Mouse (Mus musculus) kidney, embryonic 14.5 days (tissue): ENCODE data around the gene Casc3. TPM values are rescaled to one million over a fixed set of nuclear protein-coding genes. Genes with fewer than 3 reads are reported as not detected.

ENCODE experiments used
- ATAC-seq: fragments of 200-750 bp; cut with Nextera tagmentation; 2 replicates; pipeline ENCODE4 v1.8.0; 2017; ENCODE audit warnings: moderate number of reproducible peaks, mild to moderate bottlenecking, moderate TSS enrichment, moderate library complexity; ENCODE audit not compliant: low FRiP score, low TSS enrichment
- H3K27ac ChIP-seq: fragments of 300-500 bp; sonication (generic); 2 replicates; pipeline ENCODE4 v1.5.1; 2014; ENCODE audit warnings: low read depth, mild to moderate bottlenecking, low read length, moderate library complexity, mixed read lengths
- H3K27me3 ChIP-seq: fragments of 300-500 bp; sonication (generic); 2 replicates; pipeline ENCODE4 v1.6.1; 2014; ENCODE audit warnings: mild to moderate bottlenecking, low read length; ENCODE audit not compliant: control insufficient read depth, insufficient read depth
- H3K36me3 ChIP-seq: fragments of 300-500 bp; sonication (generic); 2 replicates; pipeline ENCODE4 v1.6.1; 2014; ENCODE audit warnings: low read length, mixed read lengths; ENCODE audit not compliant: control insufficient read depth, insufficient read depth
- H3K4me1 ChIP-seq: fragments of 300-500 bp; sonication (generic); 2 replicates; pipeline ENCODE4 v1.6.1; 2014; ENCODE audit warnings: low read length, mixed read lengths; ENCODE audit not compliant: control insufficient read depth, insufficient read depth
- H3K4me2 ChIP-seq: fragments of 300-500 bp; sonication (generic); replicated peaks from 2 replicates; pipeline ENCODE4 v1.6.1; 2014; ENCODE audit warnings: low read depth, mild to moderate bottlenecking, low read length
- H3K4me3 ChIP-seq: fragments of 300-500 bp; sonication (generic); 2 replicates; pipeline ENCODE4 v1.5.1; 2014; ENCODE audit warnings: mild to moderate bottlenecking, low read length
- H3K9ac ChIP-seq: fragments of 300-500 bp; sonication (generic); 2 replicates; pipeline ENCODE4 v1.6.1; 2014; ENCODE audit warnings: low read depth, mild to moderate bottlenecking, low read length, moderate library complexity
- H3K9me3 ChIP-seq: fragments of 300-500 bp; sonication (generic); 2 replicates; pipeline ENCODE4 v1.6.1; 2016; ENCODE audit warnings: low read length; ENCODE audit not compliant: control insufficient read depth
- WGBS: fragments of 180-500 bp; shearing (Covaris S2); extraction: QIAGEN DNeasy Blood & Tissue Kit; methylation state at CpG from one replicate; pipeline ENCODE4 v1.1.7; 2014; 5-methylcytosine and 5-hydroxymethylcytosine counted together
- polyA plus RNA-seq: library from polyadenylated mRNA; unstranded; fragments of >200 nt; fragmentation: Nextera tagmentation; extraction: Ambion mirVana; gene quantifications from 2 replicates; pipeline ENCODE4 v1.2.1, GENCODE M21; 2014

Gene Casc3
- polyA plus RNA-seq, 1 experiment from 2014 or later = 43.1 TPM

DNA sequence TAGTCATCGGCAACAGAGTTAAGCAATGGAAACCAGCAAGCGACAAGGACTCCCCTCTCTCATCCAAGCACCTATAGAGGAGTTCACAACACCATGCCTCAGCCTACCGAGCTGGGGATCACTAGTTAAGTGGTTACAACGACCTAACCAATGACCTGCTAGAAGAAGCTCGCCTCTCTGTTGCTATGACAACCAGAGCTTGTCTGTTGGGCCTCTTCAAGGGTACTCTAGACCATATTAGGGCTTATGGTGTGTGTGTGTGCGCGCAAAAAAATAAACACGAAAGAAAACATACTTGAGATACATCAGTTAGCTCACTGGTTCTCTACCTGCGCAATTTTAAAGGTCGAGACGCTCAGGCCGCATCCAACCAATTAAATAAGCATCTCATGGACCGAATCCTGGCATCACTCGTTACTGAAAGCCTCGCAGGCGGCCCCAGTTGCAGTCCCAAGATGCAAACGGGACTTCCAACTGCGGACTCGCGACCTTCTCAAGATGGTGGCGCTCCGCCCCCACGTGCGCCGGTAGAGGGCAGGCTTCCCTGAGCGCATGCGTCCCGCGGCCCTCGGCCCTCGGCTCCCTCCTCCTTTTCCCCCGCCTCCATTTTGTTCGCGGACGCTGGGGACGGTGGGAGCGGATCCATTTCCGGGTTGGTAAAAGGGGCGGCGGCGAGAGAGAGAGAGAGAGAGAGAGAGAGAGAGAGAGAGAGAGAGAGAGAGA is 58.5 kb downstream of the Casc3 start, which contains the start of gene Wipf2:
Gene Wipf2 (plus strand): TSS at position 611 of the 723 bp plus-strand sequence.
- Histone ChIP-seq H3K4me3 (peak within 1 kb of the TSS; percentile 70), H3K4me1 (peaks cover 9% of the 10 kb centered on the region; the same call in 1 of the 2 replicates), H3K9ac (peak within 1 kb of the TSS; percentile 76), H3K27ac (peak within 1 kb of the TSS; percentile 93), H3K27me3 (no peaks in the 10 kb centered on the region), H3K9me3 (no peaks in the 10 kb centered on the region), H3K4me2 (peak within 1 kb of the TSS; percentile 75), H3K36me3 (peaks cover 18% of the 10 kb centered on the region)
- ATAC-seq = peak; percentile 91
- WGBS = 7% methylated on average over 41 of the region's 41 CpGs

DNA sequence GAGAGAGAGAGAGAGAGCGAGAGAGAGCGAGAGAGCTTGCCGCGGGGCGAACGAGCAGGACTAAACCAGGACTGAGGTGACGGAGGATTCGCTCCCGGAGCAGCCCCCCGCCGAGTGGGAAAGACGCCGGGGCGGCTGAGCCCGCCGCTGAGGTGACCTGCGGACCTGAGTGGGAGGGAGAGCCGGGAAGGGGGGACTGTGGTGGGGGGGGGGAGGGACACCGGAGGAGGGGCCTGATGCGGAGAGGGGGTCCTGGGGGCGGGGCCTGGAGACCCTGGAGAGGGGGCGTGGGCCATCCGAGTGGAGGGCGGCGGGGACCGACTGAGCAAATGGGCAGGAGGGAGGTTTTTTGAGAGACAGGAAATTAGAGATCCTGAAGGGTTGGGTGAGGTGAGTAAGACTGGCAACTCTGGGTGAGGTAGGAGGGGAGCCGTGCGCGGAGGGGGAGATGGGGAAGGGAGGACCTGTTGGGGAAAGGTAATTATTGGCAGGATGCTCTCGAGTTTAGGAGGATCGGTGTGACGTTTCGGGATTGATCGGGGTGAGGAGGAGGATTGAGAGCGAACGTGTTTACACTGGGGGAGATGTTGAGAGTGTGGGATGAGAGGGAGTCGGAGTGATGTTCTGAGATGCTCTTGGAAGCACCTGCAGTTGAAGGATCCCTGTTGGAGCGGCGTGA is 59.2 kb downstream of the Casc3 start:
- peaks cover 9% of the 10 kb centered on the region; the same call in 1 of the 2 replicates for H3K4me1 ChIP-seq
- WGBS = under 1% methylated on average over 34 of the region's 39 CpGs
- peak overlapping the region; percentile 76 for H3K9ac ChIP-seq

DNA sequence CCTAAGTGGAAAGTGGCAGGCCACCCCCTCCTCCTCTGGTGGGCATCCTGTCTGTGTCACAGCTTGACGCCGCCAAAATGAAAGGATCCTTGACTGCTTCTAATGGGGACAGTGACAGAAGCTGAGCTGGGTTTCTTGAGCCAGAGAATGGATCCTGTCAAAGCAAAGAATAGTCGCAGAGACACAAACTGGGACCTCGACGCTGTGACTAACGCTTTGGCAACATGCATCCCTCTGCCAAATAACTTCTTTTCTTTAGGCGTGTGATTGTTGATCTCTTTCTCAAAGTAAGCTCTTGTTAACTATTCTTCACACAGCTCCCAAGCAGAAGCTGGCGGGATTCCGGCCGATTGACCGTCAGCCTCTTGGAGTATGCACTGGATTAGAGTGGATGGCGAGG is 62.6 kb downstream of the Casc3 start:
- no peak overlapping the region for H3K4me2 ChIP-seq
- no peak overlapping the region for H3K9ac ChIP-seq
- 92% methylated on average over 12 of the region's 12 CpGs for whole genome bisulfite sequencing
- H3K27me3 ChIP-seq = no peaks in the 10 kb centered on the region
- no peak for ATAC-seq
- H3K36me3 ChIP-seq = peaks cover 40% of the 10 kb centered on the region
- H3K4me3 ChIP-seq = no peak overlapping the region
- no peak overlapping the region for H3K27ac ChIP-seq
- H3K9me3 ChIP-seq = no peaks in the 10 kb centered on the region
- peaks cover 9% of the 10 kb centered on the region; the same call in 1 of the 2 replicates for H3K4me1 ChIP-seq

More for the DNA sequence above, 59.2 kb downstream of the Casc3 start:
- ATAC-seq = peak; percentile 75
- Histone ChIP-seq H3K27ac (peak overlapping the region; percentile 93), H3K27me3 (no peaks in the 10 kb centered on the region), H3K4me2 (peak overlapping the region; percentile 75), H3K36me3 (peaks cover 24% of the 10 kb centered on the region), H3K4me3 (peak overlapping the region; percentile 70), H3K9me3 (no peaks in the 10 kb centered on the region)

DNA sequence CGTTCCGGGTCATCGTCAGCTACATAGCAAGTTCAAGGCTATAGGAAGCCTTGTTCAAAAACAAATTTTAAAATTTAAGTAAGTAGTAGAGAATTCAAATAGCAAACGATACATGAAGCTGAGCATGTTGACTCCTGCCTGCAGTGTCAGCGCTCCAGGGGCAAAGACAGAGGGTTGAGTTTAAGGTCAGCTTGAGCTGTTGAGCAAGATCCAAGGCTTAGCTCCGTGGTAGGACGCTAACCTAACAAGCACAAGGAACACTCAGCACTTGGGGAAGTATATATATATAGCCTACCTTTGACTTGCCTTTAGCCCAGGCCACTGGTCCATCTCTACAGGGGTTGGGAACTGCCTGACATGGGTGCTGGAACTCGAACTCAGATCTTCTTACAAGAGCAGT is 65.2 kb downstream of the Casc3 start:
- H3K9ac ChIP-seq = no peak overlapping the region
- H3K27ac ChIP-seq = no peak overlapping the region
- no peaks in the 10 kb centered on the region for H3K9me3 ChIP-seq
- H3K4me1 ChIP-seq = no peaks in the 10 kb centered on the region
- ATAC-seq = no peak
- WGBS = 91% methylated on average over 8 of the region's 8 CpGs
- no peak overlapping the region for H3K4me3 ChIP-seq
- no peak overlapping the region for H3K4me2 ChIP-seq
- H3K27me3 ChIP-seq = no peaks in the 10 kb centered on the region
- peaks cover 45% of the 10 kb centered on the region for H3K36me3 ChIP-seq

DNA sequence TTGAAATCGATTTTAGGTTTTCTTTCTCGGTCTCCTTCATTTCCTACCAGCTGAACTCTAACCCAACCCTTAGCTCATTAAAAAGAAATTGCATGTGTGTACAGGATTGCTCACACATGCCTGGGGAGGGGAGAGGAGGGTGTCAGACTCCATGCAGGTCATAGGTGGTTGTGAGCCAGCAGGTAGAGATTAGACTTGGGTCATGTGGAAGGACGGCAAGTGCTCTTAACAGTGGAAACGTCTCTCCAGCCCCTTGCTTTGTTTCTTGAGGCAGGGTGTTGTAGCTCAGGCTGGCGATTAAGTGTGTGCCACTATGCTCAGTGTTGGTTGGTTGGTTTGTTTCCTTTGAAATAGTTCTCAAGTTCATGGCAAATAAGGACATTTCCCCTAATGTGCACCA is 66.1 kb downstream of the Casc3 start:
- H3K4me2 ChIP-seq = no peak overlapping the region
- H3K27ac ChIP-seq = no peak overlapping the region
- no peaks in the 10 kb centered on the region for H3K9me3 ChIP-seq
- ATAC-seq = no peak
- H3K4me1 ChIP-seq = no peaks in the 10 kb centered on the region
- no peaks in the 10 kb centered on the region for H3K27me3 ChIP-seq
- 81% methylated on average over 5 of the region's 5 CpGs for WGBS
- H3K36me3 ChIP-seq = peaks cover 45% of the 10 kb centered on the region
- H3K9ac ChIP-seq = no peak overlapping the region
- no peak overlapping the region for H3K4me3 ChIP-seq

DNA sequence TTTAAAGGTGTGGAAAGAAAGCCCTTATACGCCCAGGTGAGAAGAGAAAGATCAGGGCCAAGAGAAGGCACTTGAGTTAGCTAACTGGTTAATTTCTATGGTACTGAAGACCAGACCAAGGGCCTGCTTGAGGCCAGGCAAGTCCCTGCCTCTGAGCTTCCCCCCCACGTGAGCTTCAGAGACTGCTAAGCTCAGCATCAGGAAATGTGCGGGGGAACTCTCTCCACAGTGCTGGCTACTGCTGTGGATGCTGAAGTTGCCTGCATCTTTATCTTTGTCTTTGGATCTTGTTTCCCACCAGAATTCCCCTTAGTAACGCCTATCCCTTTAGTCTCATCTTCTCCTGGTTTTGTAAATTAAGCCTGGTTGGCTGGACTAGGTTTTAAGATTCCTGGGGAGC is 66.7 kb downstream of the Casc3 start:
- Histone ChIP-seq H3K27me3 (no peaks in the 10 kb centered on the region), H3K4me3 (no peak overlapping the region), H3K9ac (no peak overlapping the region), H3K36me3 (peaks cover 45% of the 10 kb centered on the region), H3K4me1 (no peaks in the 10 kb centered on the region), H3K4me2 (no peak overlapping the region), H3K27ac (no peak overlapping the region), H3K9me3 (no peaks in the 10 kb centered on the region)
- ATAC-seq = no peak
- WGBS = 76% methylated on average over 4 of the region's 4 CpGs

DNA sequence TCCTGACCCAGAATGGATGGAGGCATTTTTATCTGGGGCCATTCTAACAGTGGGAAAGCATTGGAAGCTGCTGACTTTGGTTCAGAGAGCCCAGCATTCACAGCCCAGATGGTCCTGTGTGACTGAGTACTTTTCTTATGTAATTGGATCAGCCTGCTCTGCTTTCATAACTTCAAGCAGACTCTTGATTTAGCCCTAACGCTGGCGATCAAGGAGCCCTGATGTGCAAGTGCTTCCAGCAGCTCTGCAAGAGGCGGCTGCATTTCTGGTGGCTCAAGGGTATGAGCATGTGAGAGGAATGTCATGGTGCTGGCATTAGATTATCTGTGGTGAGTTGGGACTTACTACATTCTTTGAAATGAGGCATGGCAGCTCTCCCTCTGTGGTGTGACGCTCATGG is 67.3 kb downstream of the Casc3 start:
- Histone ChIP-seq H3K4me3 (no peak overlapping the region), H3K36me3 (peaks cover 39% of the 10 kb centered on the region), H3K4me2 (no peak overlapping the region), H3K4me1 (peaks cover 3% of the 10 kb centered on the region; the same call in 1 of the 2 replicates), H3K9ac (no peak overlapping the region), H3K27ac (no peak overlapping the region), H3K27me3 (no peaks in the 10 kb centered on the region), H3K9me3 (no peaks in the 10 kb centered on the region)
- ATAC-seq = no peak
- 86% methylated on average over 4 of the region's 4 CpGs for WGBS

DNA sequence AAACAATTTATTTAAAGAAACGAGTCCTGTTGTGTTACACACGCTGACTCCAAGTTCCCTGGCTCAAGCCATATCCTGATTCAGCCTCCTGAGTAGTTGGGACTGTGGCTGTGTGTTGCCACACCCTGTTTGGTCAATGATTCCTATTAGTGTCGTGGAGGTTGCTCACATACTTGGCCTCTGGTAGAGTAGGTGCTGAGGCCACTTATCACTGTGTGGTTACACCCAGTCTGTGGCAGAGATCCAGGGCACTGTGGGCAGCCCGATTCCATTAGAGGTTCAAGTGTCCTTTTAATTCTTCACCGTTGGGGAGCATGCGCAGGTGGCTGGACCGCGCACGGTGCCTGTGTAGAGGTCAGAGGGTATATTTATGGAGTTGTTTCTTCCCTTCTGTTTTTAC is 69.2 kb downstream of the Casc3 start:
- no peak overlapping the region for H3K9ac ChIP-seq
- H3K4me2 ChIP-seq = no peak overlapping the region
- peaks cover 3% of the 10 kb centered on the region; the same call in 1 of the 2 replicates for H3K4me1 ChIP-seq
- no peaks in the 10 kb centered on the region for H3K9me3 ChIP-seq
- H3K27me3 ChIP-seq = no peaks in the 10 kb centered on the region
- no peak overlapping the region for H3K4me3 ChIP-seq
- peaks cover 21% of the 10 kb centered on the region; the same call in 1 of the 2 replicates for H3K36me3 ChIP-seq
- no peak overlapping the region for H3K27ac ChIP-seq
- no peak for ATAC-seq
- 91% methylated on average over 9 of the region's 9 CpGs for WGBS

DNA sequence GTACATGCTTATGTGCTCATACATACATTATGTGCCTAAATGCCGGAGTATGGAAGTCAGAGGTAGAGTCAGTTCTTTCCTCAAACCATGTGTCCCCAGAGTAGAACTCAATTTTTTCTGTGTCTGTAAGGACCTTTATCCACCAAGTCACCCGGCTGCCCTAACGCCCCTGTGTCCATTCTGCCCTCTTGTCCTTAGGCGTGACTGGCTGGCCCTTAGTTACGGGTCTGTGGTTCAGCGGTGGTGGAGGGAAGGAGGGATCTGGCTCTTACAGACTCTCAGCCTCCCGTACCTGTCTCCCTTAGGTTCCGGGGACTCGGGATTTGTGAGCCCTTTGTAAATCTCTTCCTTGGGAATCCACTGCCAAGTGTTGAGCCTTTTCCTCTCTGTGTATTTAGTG is 72.3 kb downstream of the Casc3 start:
- Histone ChIP-seq H3K27ac (no peak overlapping the region), H3K4me1 (peaks cover 3% of the 10 kb centered on the region; the same call in 1 of the 2 replicates), H3K9me3 (no peaks in the 10 kb centered on the region), H3K27me3 (no peaks in the 10 kb centered on the region), H3K4me3 (no peak overlapping the region), H3K36me3 (peaks cover 8% of the 10 kb centered on the region; the same call in 1 of the 2 replicates), H3K9ac (0 out of 2 replicates have a peak overlapping the region, but pooled peaks have one; percentile 19), H3K4me2 (no peak overlapping the region)
- 65% methylated on average over 9 of the region's 9 CpGs for WGBS
- ATAC-seq = no peak
